Mouse (Mus musculus): ENCODE measurements around the gene Crb3.

DNA sequence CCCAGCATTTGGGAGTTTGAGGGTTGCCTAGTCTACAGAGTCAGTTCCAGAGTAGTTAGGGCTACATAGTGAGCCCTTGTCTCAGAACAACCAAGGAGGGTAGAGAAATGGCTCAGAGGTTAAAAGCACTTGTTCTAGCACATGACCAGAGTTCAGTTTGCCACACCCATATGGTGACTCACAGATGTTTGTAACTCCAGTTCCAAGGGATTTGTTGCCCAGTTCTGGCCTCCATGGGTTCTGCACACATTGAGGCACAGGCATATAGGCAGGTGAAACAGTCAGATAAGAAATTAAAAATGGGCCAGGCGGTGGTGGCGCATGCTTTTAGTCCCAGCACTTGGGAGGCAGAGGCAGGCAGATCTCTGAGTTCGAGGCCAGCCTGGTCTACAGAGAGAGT is 35.3 kb downstream of the Crb3 start:
- TF ChIP-seq TCF12 (IDR thresholded peaks at IDR 0.05; ENCODE audit: insufficient read depth, poor library complexity, severe bottlenecking) = no peak
- TF ChIP-seq POLR2A (IDR thresholded peaks at IDR 0.05; ENCODE audit: insufficient read length, low read depth) = no peak
- no peak for TF ChIP-seq MYOG (IDR thresholded peaks at IDR 0.05; ENCODE audit: control insufficient read depth in 1 of 3, insufficient read depth in 1 of 3, insufficient read length in 2 of 3, low read depth in 2 of 3)
- no peak for TF ChIP-seq TCF3 (IDR thresholded peaks at IDR 0.05; ENCODE audit: insufficient read length, low read depth)
- TF ChIP-seq E2F4 (IDR thresholded peaks at IDR 0.05; ENCODE audit: insufficient read depth) = no peak
- no peak for TF ChIP-seq CEBPB (IDR thresholded peaks at IDR 0.05; ENCODE audit: insufficient read depth, poor library complexity, severe bottlenecking)
- TF ChIP-seq MAX (IDR thresholded peaks at IDR 0.05; ENCODE audit: low read depth) = no peak

Measured in myocyte (in vitro differentiated cells).